35 mouse cellular contexts compared by ENCODE assay signal in the genomic region with DNA sequence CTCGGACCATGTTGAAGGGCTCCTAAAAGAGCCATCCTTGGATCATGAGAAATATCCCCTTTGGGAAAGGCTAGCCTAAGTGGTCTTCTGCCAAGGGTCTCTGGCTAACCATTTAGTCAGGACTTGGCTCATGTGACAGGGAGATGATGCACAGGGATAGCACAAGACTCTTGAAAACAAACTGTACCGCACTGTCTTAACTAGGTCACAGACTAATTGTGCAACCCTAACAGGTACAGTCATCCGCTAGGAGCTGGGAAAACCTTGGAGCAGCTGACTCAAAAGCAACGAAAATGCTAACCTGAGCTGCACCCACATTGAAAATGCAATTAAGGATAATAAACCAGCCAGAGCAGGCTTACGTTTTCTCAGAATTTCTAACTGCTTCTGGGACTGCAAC. TPM values are rescaled to one million over a fixed set of nuclear protein-coding genes. Genes with fewer than 3 reads are reported as not detected.
DNase-seq lines count a peak whose midpoint lies in the region; ATAC-seq and TF ChIP-seq lines count a peak whose summit lies in the region.
"Had no signal": no experiment of that assay in that cellular context is flagged by ENCODE, and none has a peak within 500 bp of the region (broad histone marks: within the 10 kb centered on the region; RNA-seq: fewer than 3 reads in every experiment).

No protein-coding gene starts in this region.

- no peaks in the 10 kb centered on the region for H3K27me3 ChIP-seq in liver, adult 2 months (ENCODE audit: control insufficient read depth, insufficient read depth, low read length)
- no peaks in the 10 kb centered on the region for H3K27me3 ChIP-seq in E14TG2a.4 (ENCODE audit: insufficient read depth, low read length)
- H3K27me3 ChIP-seq: forebrain, embryonic 13.5 days; heart, embryonic 12.5 days; liver, embryonic 13.5 days; midbrain, embryonic 12.5 days; neural tube, embryonic 13.5 days had no signal

- H3K9ac ChIP-seq in liver, adult 2 months (ENCODE audit: low read depth, low read length), result no peak overlapping the region
- H3K9ac ChIP-seq: forebrain, embryonic 13.5 days; heart, embryonic 12.5 days; liver, embryonic 13.5 days; lung, embryonic 14.5 days; midbrain, embryonic 12.5 days; neural tube, embryonic 13.5 days had no signal

- TF ChIP-seq CTCF in liver, adult 2 months (IDR thresholded peaks at IDR 0.05; ENCODE audit: low read depth, low read length), result no peak
- TF ChIP-seq CTCF in E14TG2a.4 (conservative IDR thresholded peaks at IDR 0.05; ENCODE audit: low read length), result no peak

- 49% methylated on average over 5 of the region's 5 CpGs for WGBS in liver, adult 2 months

- H3K79me2 ChIP-seq in liver, adult 2 months (ENCODE audit: control insufficient read depth, insufficient read depth, low read length), result no peaks in the 10 kb centered on the region

- H3K27ac ChIP-seq in liver, adult 2 months (replicated peaks; ENCODE audit: insufficient read depth, low read depth, low read length), result no peak overlapping the region
- H3K27ac ChIP-seq: forebrain, embryonic 13.5 days; layer of hippocampus, adult 2 months; liver, embryonic 13.5 days; midbrain, embryonic 12.5 days; neural tube, embryonic 13.5 days had no signal

- TF ChIP-seq POLR2A in liver, adult 2 months (IDR thresholded peaks at IDR 0.05; ENCODE audit: extremely low read depth, insufficient read depth, low read length), result no peak

- H3K4me3 ChIP-seq in liver, adult 2 months (ENCODE audit: insufficient read depth, low read depth, low read length), result no peak overlapping the region
- 0 out of 2 replicates have a peak overlapping the region, but pooled peaks have one; percentile 14 for H3K4me3 ChIP-seq in E14TG2a.4 (replicated peaks; ENCODE audit: low read length)
- H3K4me3 ChIP-seq: forebrain, embryonic 13.5 days; heart, embryonic 12.5 days; layer of hippocampus, adult 2 months; liver, embryonic 13.5 days; midbrain, embryonic 12.5 days; neural tube, embryonic 13.5 days had no signal

- DNase-seq in adrenal gland, adult 2 months, result peak; percentile 58
- DNase-seq in adrenal gland, postnatal 4 days (ENCODE audit: low spot score in 2 of 2), result no peak
- peak; percentile 27 for DNase-seq in liver, adult 2 months (ENCODE audit: extremely low read depth, low read depth, low spot score)
- no peak for DNase-seq in liver
- peak; percentile 77 for DNase-seq in brain, adult 2 months (ENCODE audit: low read depth, low spot score)
- no peak for DNase-seq in cerebellum, postnatal 25 days
- DNase-seq: cerebellum, adult 11 months; cerebellum, postnatal 10 days; heart, postnatal 10 days; kidney, postnatal 25 days; layer of hippocampus, postnatal 36 days; liver, embryonic 13.5 days; lung, embryonic 14.5 days; retina, postnatal 1 day; right cerebral cortex, postnatal 4 days; thymus, adult 2 months; thymus, postnatal 4 days had no signal

- ATAC-seq in erythroid progenitor cell, adult 5-6 weeks (replicated peaks; ENCODE audit: low FRiP score, poor library complexity, severe bottlenecking), result no peak
- ATAC-seq: CD4-positive, CD25-positive, alpha-beta regulatory T cell, adult 4 months; forebrain, embryonic 13.5 days had no signal

- H3K4me1 ChIP-seq in liver, adult 2 months (ENCODE audit: control insufficient read depth, insufficient read depth, low read length), result no peaks in the 10 kb centered on the region
- peaks cover 65% of the 10 kb centered on the region for H3K4me1 ChIP-seq in E14TG2a.4 (replicated peaks; ENCODE audit: low read depth, low read length)
- H3K4me1 ChIP-seq: forebrain, embryonic 13.5 days; heart, embryonic 12.5 days; liver, embryonic 13.5 days; midbrain, embryonic 12.5 days; neural tube, embryonic 13.5 days had no signal

- no peaks in the 10 kb centered on the region for H3K9me3 ChIP-seq in E14TG2a.4 (ENCODE audit: low read length)
- H3K9me3 ChIP-seq: heart, embryonic 12.5 days; liver, embryonic 13.5 days had no signal

- no peaks in the 10 kb centered on the region for H3K36me3 ChIP-seq in liver, adult 2 months (ENCODE audit: control insufficient read depth, insufficient read depth, low read length)
- H3K36me3 ChIP-seq in E14TG2a.4 (ENCODE audit: insufficient read depth, low read length), result no peaks in the 10 kb centered on the region
- H3K36me3 ChIP-seq: heart, embryonic 12.5 days; liver, embryonic 13.5 days; midbrain, embryonic 12.5 days; neural tube, embryonic 13.5 days had no signal

RNA-seq across cellular contexts. Expression of gene Bcl2l10, which starts 18.6 kb away (rescaled TPM):
- under 1 TPM; 0.23 to 0.24 TPM for total RNA-seq in adrenal gland, adult 2 months (2021)
- polyA plus RNA-seq in adrenal gland, adult 2 months (2012; rRNA removed), result 0.13 and 0.20 TPM in 2 replicates
- under 1 TPM in 1 of 2 experiments, not detected in 1; 0.25 TPM for total RNA-seq in adrenal gland, postnatal 4 days (2021)
- total RNA-seq in liver, adult 2 months (2014; rRNA removed), result not detected in 2 replicates
- polyA plus RNA-seq in liver, adult 2 months (2012; rRNA removed), result not detected in 2 replicates
- total RNA-seq in erythroid progenitor cell, adult 5-6 weeks (2015; ENCODE audit: low replicate concordance), result not detected in 2 replicates
- total RNA-seq in erythroid progenitor cell, adult 5-6 weeks (2017; ENCODE audit: low replicate concordance), result not detected in 2 replicates
- total RNA-seq: gastrocnemius, adult 8-10 months; granulocyte monocyte progenitor cell, adult 5-6 weeks; heart, postnatal 10 days; layer of hippocampus, adult 2 months; megakaryocyte, adult 5-6 weeks; MEL had no signal
- polyA plus RNA-seq: embryonic facial prominence, embryonic 11.5 days; forebrain, embryonic 13.5 days; heart, embryonic 12.5 days; hindbrain, embryonic 11.5 days; intestine, embryonic 14.5 days; kidney, embryonic 14.5 days; limb, embryonic 11.5 days; liver, embryonic 13.5 days; lung, embryonic 14.5 days; midbrain, embryonic 12.5 days; neural tube, embryonic 13.5 days; stomach, embryonic 14.5 days; thymus, adult 2 months had no signal

RNA-seq across cellular contexts. Expression of gene Mapk6, which starts 43.6 kb away (rescaled TPM):
- 10 to 100 TPM; 36.2 to 39.0 TPM for total RNA-seq in adrenal gland, adult 2 months (2021)
- polyA plus RNA-seq in adrenal gland, adult 2 months (2012; rRNA removed), result 8.5 and 11.7 TPM in 2 replicates
- 10 to 100 TPM; 45.4 to 46.7 TPM for total RNA-seq in adrenal gland, postnatal 4 days (2021)
- total RNA-seq in liver, adult 2 months (2014; rRNA removed), result 21.1 and 21.2 TPM in 2 replicates
- polyA plus RNA-seq in liver, adult 2 months (2012; rRNA removed), result 10.0 and 11.1 TPM in 2 replicates
- 7.1 and 8.3 TPM in 2 replicates for total RNA-seq in erythroid progenitor cell, adult 5-6 weeks (2015; ENCODE audit: low replicate concordance)
- 4.1 and 6.8 TPM in 2 replicates for total RNA-seq in erythroid progenitor cell, adult 5-6 weeks (2017; ENCODE audit: low replicate concordance)

Comparison
In these comparisons a context has a peak if more than half of its experiments do, and no peak if none do; other contexts are left out.
1. DNase-seq: peak in adrenal gland, adult 2 months (single experiment), liver, adult 2 months (single experiment) and brain, adult 2 months (single experiment); none in adrenal gland, postnatal 4 days (0 of 2), liver (single experiment) and cerebellum, postnatal 25 days (0 of 2).